Mouse (Mus musculus): ENCODE measurements at regions not wholly inside any gene's neighbourhood (a gene's known extent, or its start where the extent isn't known, plus 50 kb on each side); places are given as distances from the start of the nearest gene placed in this dataset.

DNA sequence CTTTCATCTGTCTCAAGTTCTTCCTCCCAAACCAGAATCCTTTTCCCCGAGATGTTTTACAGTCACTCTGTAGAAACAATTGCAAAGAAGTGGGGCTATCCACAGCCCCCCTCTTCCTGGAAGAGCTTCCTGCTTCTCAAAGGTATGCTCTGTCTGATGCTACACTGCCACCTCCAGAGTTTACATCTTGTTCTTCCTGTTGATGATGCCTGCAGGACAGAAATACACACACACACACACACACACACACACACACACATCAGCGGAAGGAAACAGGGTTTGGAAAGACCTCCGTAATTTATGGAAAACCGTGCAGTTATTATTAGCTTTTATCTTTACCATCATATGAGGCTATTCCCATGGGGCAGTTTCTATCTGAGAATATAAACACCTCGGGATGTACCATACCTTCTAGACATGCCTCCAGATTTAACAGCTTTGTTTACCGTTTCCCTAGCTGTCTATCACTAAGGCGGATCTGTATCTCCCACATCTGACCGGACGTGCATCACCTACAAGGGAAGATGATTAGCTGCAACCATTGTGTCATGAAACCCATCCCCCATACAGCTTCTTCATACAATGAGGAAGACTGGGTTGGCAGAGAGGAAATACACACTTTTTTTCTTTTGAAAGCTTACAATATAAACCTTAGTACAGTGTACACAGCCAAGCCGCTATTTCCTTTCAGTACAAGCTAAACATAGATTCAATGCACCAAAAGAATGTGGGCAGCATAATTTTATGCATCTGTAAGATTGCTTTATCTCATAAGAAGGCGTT, 288.6 kb downstream of the Plk2 start:
- WGBS (ENCODE audit: insufficient replicate concordance) = 40% methylated on average over 11 of the region's 11 CpGs
- Histone ChIP-seq H3K36me3 (replicated peaks; ENCODE audit: control insufficient read depth, insufficient read depth, low read depth) (no peaks in the 10 kb centered on the region), H3K27me3 (ENCODE audit: control insufficient read depth, insufficient read depth, low read length) (no peaks in the 10 kb centered on the region), H3K9ac (replicated peaks) (no peak overlapping the region), H3K4me2 (ENCODE audit: low read depth) (no peak overlapping the region), H3K4me3 (ENCODE audit: insufficient read depth in 1 of 2, low read depth in 2 of 2, low read length in 2 of 2) (no peak overlapping the region), H3K4me1 (replicated peaks; ENCODE audit: control insufficient read depth in 2 of 2, insufficient read depth in 2 of 2, low read length in 1 of 2) (no peaks in the 10 kb centered on the region), H3K27ac (no peak overlapping the region), H3K9me3 (ENCODE audit: control insufficient read depth, low read length) (no peaks in the 10 kb centered on the region)
- DNase-seq (ENCODE audit: low read depth in 3 of 3, low spot score in 3 of 3) (no peak), ATAC-seq (ENCODE audit: insufficient read depth) (no peak)
- TF ChIP-seq CTCF (IDR thresholded peaks at IDR 0.05; ENCODE audit: low read depth) = no peak
- TF ChIP-seq EP300 (IDR thresholded peaks at IDR 0.05; ENCODE audit: low read depth) = no peak

GRCm38 (mm10) chr13:110688796-110689195, 293.9 kb downstream of the Plk2 start:
- no peak overlapping the region for H3K27ac ChIP-seq
- H3K4me3 ChIP-seq (ENCODE audit: insufficient read depth in 1 of 2, low read depth in 2 of 2, low read length in 2 of 2) = no peak overlapping the region
- no peak overlapping the region for H3K4me2 ChIP-seq (ENCODE audit: low read depth)
- H3K36me3 ChIP-seq (replicated peaks; ENCODE audit: control insufficient read depth, insufficient read depth, low read depth) = no peaks in the 10 kb centered on the region
- no peaks in the 10 kb centered on the region for H3K27me3 ChIP-seq (ENCODE audit: control insufficient read depth, insufficient read depth, low read length)
- ATAC-seq (ENCODE audit: insufficient read depth) (no peak), DNase-seq (ENCODE audit: low read depth in 3 of 3, low spot score in 3 of 3) (no peak)
- H3K9me3 ChIP-seq (ENCODE audit: control insufficient read depth, low read length) = no peaks in the 10 kb centered on the region
- H3K4me1 ChIP-seq (replicated peaks; ENCODE audit: control insufficient read depth in 2 of 2, insufficient read depth in 2 of 2, low read length in 1 of 2) = 0 out of 4 replicates have a peak, but pooled peaks cover 0 to 1% of the 10 kb centered on the region in 2 experiments
- WGBS (ENCODE audit: insufficient replicate concordance) = 63% methylated on average over 3 of the region's 3 CpGs
- H3K9ac ChIP-seq (replicated peaks) = no peak overlapping the region
- TF ChIP-seq CTCF (IDR thresholded peaks at IDR 0.05; ENCODE audit: low read depth) (no peak), EP300 (IDR thresholded peaks at IDR 0.05; ENCODE audit: low read depth) (no peak)

- TF ChIP-seq EP300 (IDR thresholded peaks at IDR 0.05; ENCODE audit: low read depth) = no peak
- TF ChIP-seq CTCF (IDR thresholded peaks at IDR 0.05; ENCODE audit: low read depth) = no peak
- H3K27me3 ChIP-seq (ENCODE audit: control insufficient read depth, insufficient read depth, low read length) = no peaks in the 10 kb centered on the region
- WGBS (ENCODE audit: insufficient replicate concordance) = 44% methylated on average over 10 of the region's 10 CpGs
- H3K4me3 ChIP-seq (ENCODE audit: insufficient read depth in 1 of 2, low read depth in 2 of 2, low read length in 2 of 2) = no peak overlapping the region
- DNase-seq (ENCODE audit: low read depth in 3 of 3, low spot score in 3 of 3) (no peak), ATAC-seq (ENCODE audit: insufficient read depth) (no peak)
- H3K9ac ChIP-seq (replicated peaks) = no peak overlapping the region
- no peak overlapping the region for H3K27ac ChIP-seq
- H3K4me1 ChIP-seq (replicated peaks; ENCODE audit: control insufficient read depth in 2 of 2, insufficient read depth in 2 of 2, low read length in 1 of 2) = 0 out of 4 replicates have a peak, but pooled peaks cover 0 to 1% of the 10 kb centered on the region in 2 experiments
- no peaks in the 10 kb centered on the region for H3K36me3 ChIP-seq (replicated peaks; ENCODE audit: control insufficient read depth, insufficient read depth, low read depth)
- H3K4me2 ChIP-seq (ENCODE audit: low read depth) = no peak overlapping the region
- no peaks in the 10 kb centered on the region for H3K9me3 ChIP-seq (ENCODE audit: control insufficient read depth, low read length)
These were observed 295.8 kb downstream of the Plk2 start for GRCm38 (mm10) chr13:110690501-110691255.

GRCm38 (mm10) chr13:110692696-110693095, 297.9 kb downstream of the Plk2 start:
- peaks cover 0 to 1% of the 10 kb centered on the region in 2 experiments; a peak in 1 of 4 replicates for H3K4me1 ChIP-seq (replicated peaks; ENCODE audit: control insufficient read depth in 2 of 2, insufficient read depth in 2 of 2, low read length in 1 of 2)
- H3K27ac ChIP-seq = no peak overlapping the region
- H3K27me3 ChIP-seq (ENCODE audit: control insufficient read depth, insufficient read depth, low read length) = no peaks in the 10 kb centered on the region
- H3K36me3 ChIP-seq (replicated peaks; ENCODE audit: control insufficient read depth, insufficient read depth, low read depth) = no peaks in the 10 kb centered on the region
- TF ChIP-seq EP300 (IDR thresholded peaks at IDR 0.05; ENCODE audit: low read depth) (no peak), CTCF (IDR thresholded peaks at IDR 0.05; ENCODE audit: low read depth) (no peak)
- ATAC-seq (ENCODE audit: insufficient read depth) (no peak), DNase-seq (ENCODE audit: low read depth in 3 of 3, low spot score in 3 of 3) (no peak)
- 49% methylated on average over 5 of the region's 5 CpGs for WGBS (ENCODE audit: insufficient replicate concordance)
- H3K9me3 ChIP-seq (ENCODE audit: control insufficient read depth, low read length) = no peaks in the 10 kb centered on the region
- no peak overlapping the region for H3K4me2 ChIP-seq (ENCODE audit: low read depth)
- H3K9ac ChIP-seq (replicated peaks) = no peak overlapping the region
- no peak overlapping the region for H3K4me3 ChIP-seq (ENCODE audit: insufficient read depth in 1 of 2, low read depth in 2 of 2, low read length in 2 of 2)

- no peak for TF ChIP-seq CTCF (IDR thresholded peaks at IDR 0.05; ENCODE audit: low read depth)
- TF ChIP-seq EP300 (IDR thresholded peaks at IDR 0.05; ENCODE audit: low read depth) = no peak
- Histone ChIP-seq H3K27me3 (ENCODE audit: control insufficient read depth, insufficient read depth, low read length) (no peaks in the 10 kb centered on the region), H3K4me1 (replicated peaks; ENCODE audit: control insufficient read depth in 2 of 2, insufficient read depth in 2 of 2, low read length in 1 of 2) (peaks cover 0 to 1% of the 10 kb centered on the region in 2 experiments; a peak in 1 of 4 replicates), H3K36me3 (replicated peaks; ENCODE audit: control insufficient read depth, insufficient read depth, low read depth) (no peaks in the 10 kb centered on the region), H3K9ac (replicated peaks) (no peak overlapping the region), H3K4me2 (ENCODE audit: low read depth) (no peak overlapping the region), H3K9me3 (ENCODE audit: control insufficient read depth, low read length) (no peaks in the 10 kb centered on the region), H3K27ac (no peak overlapping the region), H3K4me3 (ENCODE audit: insufficient read depth in 1 of 2, low read depth in 2 of 2, low read length in 2 of 2) (no peak overlapping the region)
- no peak for ATAC-seq (ENCODE audit: insufficient read depth)
- no peak for DNase-seq (ENCODE audit: low read depth in 3 of 3, low spot score in 3 of 3)
- WGBS (ENCODE audit: insufficient replicate concordance) = 49% methylated on average over 6 of the region's 6 CpGs
These were observed 300.0 kb downstream of the Plk2 start for GRCm38 (mm10) chr13:110694876-110695275.
